19 mouse cellular contexts compared by ENCODE assay signal in the genomic region with DNA sequence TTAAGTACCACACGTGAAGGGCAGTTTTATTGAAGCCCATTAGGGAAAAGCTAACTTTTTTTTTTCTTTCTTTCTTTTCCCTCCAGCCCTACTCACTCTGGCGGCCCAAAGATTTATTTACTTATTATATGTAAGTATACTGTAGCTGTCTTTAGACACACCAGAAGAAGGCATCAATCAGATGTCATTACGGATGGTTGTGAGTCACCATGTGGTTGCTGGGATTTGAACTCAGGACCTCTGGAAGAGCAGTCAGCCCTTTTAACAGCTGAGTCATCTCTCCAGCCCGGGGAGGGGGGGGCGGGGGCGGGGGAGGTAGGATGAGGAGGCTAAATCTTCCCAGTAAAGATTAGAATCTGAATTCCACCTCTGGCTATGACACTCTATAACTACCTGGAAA. TPM values are rescaled to one million over a fixed set of nuclear protein-coding genes. Genes with fewer than 3 reads are reported as not detected.
DNase-seq lines count a peak whose midpoint lies in the region.
"Had no signal": no experiment of that assay in that cellular context is flagged by ENCODE, and none has a peak within 500 bp of the region (broad histone marks: within the 10 kb centered on the region; RNA-seq: fewer than 3 reads in every experiment).

No protein-coding gene starts in this region.

- DNase-seq in 3T3-L1 (ENCODE audit: low read depth, low spot score) (peak; percentile 71), NIH3T3 (ENCODE audit: low read depth) (peak; percentile 71)
- DNase-seq in adrenal gland, postnatal 4 days (ENCODE audit: low spot score in 2 of 2) = no peak
- no peak for DNase-seq in left cerebral cortex, adult 9 months (ENCODE audit: low spot score in 2 of 2)
- DNase-seq: adrenal gland, adult 2 months; adrenal gland, adult 8-10 months; adrenal gland, postnatal 10 days; adrenal gland, postnatal 14 days; adrenal gland, postnatal 25 days; adrenal gland, postnatal 36 days; B cell, adult 2 months; cerebellum, adult 11 months; cerebellum, adult 11-12 months; cerebellum, adult 18-20 months; cerebellum, adult 2 months; cerebellum, adult 8-10 months; cerebellum, adult 9-10 months had no signal

RNA-seq across cellular contexts. Expression of a gene that starts 4.6 kb away (rescaled TPM):
- total RNA-seq in adrenal gland, postnatal 4 days (2021) = 1 to 10 TPM in 1 of 2 experiments, under 1 TPM in 1; 0.93 to 1.2 TPM
- total RNA-seq: adrenal gland, postnatal 14 days; adrenal gland, postnatal 25 days; adrenal gland, postnatal 36 days; CH12.LX; G1E had no signal

RNA-seq across cellular contexts. Expression of a gene that starts 40.3 kb away (rescaled TPM):
- total RNA-seq in adrenal gland, postnatal 4 days (2021) = 100 to 1,000 TPM; 197 to 232 TPM

RNA-seq across cellular contexts. Expression of a gene that starts 40.3 kb away (rescaled TPM):
- 10 to 100 TPM; 22.3 to 26.7 TPM for total RNA-seq in adrenal gland, postnatal 4 days (2021)

Comparison
In these comparisons a context has a peak if more than half of its experiments do, and no peak if none do; other contexts are left out.
1. DNase-seq: peak in 3T3-L1 (single experiment) and NIH3T3 (single experiment); none in adrenal gland, postnatal 4 days (0 of 2) and left cerebral cortex, adult 9 months (0 of 2).